ENCODE assay signal across 26 mouse cellular contexts in genomic region chr12:32101306-32101705, GRCm38 (mm10). TPM values are rescaled to one million over a fixed set of nuclear protein-coding genes. Genes with fewer than 3 reads are reported as not detected.
DNase-seq lines count a peak whose midpoint lies in the region; ATAC-seq and TF ChIP-seq lines count a peak whose summit lies in the region.
"Had no signal": no experiment of that assay in that cellular context is flagged by ENCODE, and none has a peak within 500 bp of the region (broad histone marks: within the 10 kb centered on the region; RNA-seq: fewer than 3 reads in every experiment).

No protein-coding gene starts in this region.

- no peak for TF ChIP-seq CTCF in spleen, adult 2 months (IDR thresholded peaks at IDR 0.05; ENCODE audit: extremely low read depth, insufficient read depth, insufficient read length, insufficient replicate concordance)
- no peak for TF ChIP-seq CTCF in liver, embryonic 14.5 days (IDR thresholded peaks at IDR 0.05; ENCODE audit: low read depth)

- H3K4me1 ChIP-seq in erythroblast, embryonic 14.5 days (ENCODE audit: control insufficient read depth): peaks cover 81% of the 10 kb centered on the region
- peaks cover 12% of the 10 kb centered on the region; the same call in 1 of the 2 replicates for H3K4me1 ChIP-seq in spleen, adult 2 months (ENCODE audit: control insufficient read depth, insufficient read depth, insufficient read length)
- H3K4me1 ChIP-seq in liver, embryonic 14.5 days (replicated peaks; ENCODE audit: control insufficient read depth in 2 of 2, insufficient read depth in 2 of 2, low read length in 1 of 2): peaks cover 51 to 55% of the 10 kb centered on the region in 2 experiments
- H3K4me1 ChIP-seq: forebrain, embryonic 15.5 days; hindbrain, embryonic 12.5 days; kidney, embryonic 15.5 days; midbrain, embryonic 15.5 days; neural tube, embryonic 13.5 days had no signal

- peak overlapping the region; percentile 23 for H3K9ac ChIP-seq in liver, embryonic 14.5 days (replicated peaks)
- H3K9ac ChIP-seq: embryonic facial prominence, embryonic 13.5 days; forebrain, embryonic 15.5 days; heart, embryonic 12.5 days; hindbrain, embryonic 12.5 days; kidney, embryonic 15.5 days; lung, embryonic 15.5 days; midbrain, embryonic 15.5 days; neural tube, embryonic 13.5 days had no signal

- DNase-seq in spleen, adult 2 months (ENCODE audit: low read depth in 1 of 2, low spot score in 2 of 2): peak; percentile 29 to 46
- no peak for DNase-seq in spleen, postnatal 14 days (ENCODE audit: low spot score in 2 of 2)
- no peak for DNase-seq in liver, embryonic 14.5 days (ENCODE audit: low read depth in 3 of 3, low spot score in 3 of 3)
- no peak for DNase-seq in cerebellum, adult 11-12 months
- DNase-seq in thymus, postnatal 25 days: no peak
- no peak for DNase-seq in thymus, postnatal 4 days
- DNase-seq: adrenal gland, postnatal 36 days; cerebellum, adult 18-20 months; cerebellum, postnatal 25 days; heart, postnatal 10 days; kidney, adult 11 months; kidney, postnatal 4 days; thymus, postnatal 14 days had no signal

- TF ChIP-seq EP300 in liver, embryonic 14.5 days (IDR thresholded peaks at IDR 0.05; ENCODE audit: low read depth): 0 out of 2 replicates have a peak, but pooled peaks have one; percentile 16

- 36% methylated on average over 4 of the region's 4 CpGs for WGBS in spleen, adult 2 months
- WGBS in liver, embryonic 14.5 days (ENCODE audit: insufficient replicate concordance): 84% methylated on average over 4 of the region's 4 CpGs

- peaks cover 96% of the 10 kb centered on the region for H3K36me3 ChIP-seq in erythroblast, embryonic 14.5 days (ENCODE audit: control insufficient read depth)
- H3K36me3 ChIP-seq in spleen, adult 2 months (ENCODE audit: control insufficient read depth, insufficient read depth, low read length): no peaks in the 10 kb centered on the region
- peaks cover 42% of the 10 kb centered on the region for H3K36me3 ChIP-seq in liver, embryonic 14.5 days (replicated peaks; ENCODE audit: control insufficient read depth, insufficient read depth, low read depth)
- H3K36me3 ChIP-seq: embryonic facial prominence, embryonic 13.5 days; forebrain, embryonic 15.5 days; heart, embryonic 12.5 days; hindbrain, embryonic 12.5 days; kidney, embryonic 15.5 days; lung, embryonic 15.5 days; midbrain, embryonic 15.5 days; neural tube, embryonic 13.5 days had no signal

- TF ChIP-seq POLR2A in spleen, adult 2 months (IDR thresholded peaks at IDR 0.05; ENCODE audit: low read depth, low read length): no peak

- peak overlapping the region; percentile 42 for H3K4me2 ChIP-seq in liver, embryonic 14.5 days (ENCODE audit: low read depth)
- H3K4me2 ChIP-seq: embryonic facial prominence, embryonic 13.5 days; forebrain, embryonic 15.5 days; heart, embryonic 12.5 days; hindbrain, embryonic 12.5 days; kidney, embryonic 15.5 days; lung, embryonic 15.5 days; midbrain, embryonic 15.5 days; neural tube, embryonic 13.5 days had no signal

- no peak for ATAC-seq in erythroblast, adult 5-6 weeks (replicated peaks; ENCODE audit: low FRiP score, poor library complexity, severe bottlenecking)
- ATAC-seq in liver, embryonic 14.5 days (ENCODE audit: insufficient read depth): no peak
- ATAC-seq: CD4-positive, CD25-positive, alpha-beta regulatory T cell, adult 4 months; forebrain, embryonic 15.5 days; midbrain, embryonic 15.5 days had no signal

- no peaks in the 10 kb centered on the region for H3K9me3 ChIP-seq in erythroblast, embryonic 14.5 days (ENCODE audit: control insufficient read depth, low read length)
- no peaks in the 10 kb centered on the region for H3K9me3 ChIP-seq in liver, embryonic 14.5 days (ENCODE audit: control insufficient read depth, low read length)
- H3K9me3 ChIP-seq: embryonic facial prominence, embryonic 13.5 days; forebrain, embryonic 15.5 days; heart, embryonic 12.5 days; hindbrain, embryonic 12.5 days; kidney, embryonic 15.5 days; lung, embryonic 15.5 days; midbrain, embryonic 15.5 days; neural tube, embryonic 13.5 days had no signal

- no peak overlapping the region for H3K27ac ChIP-seq in spleen, adult 2 months (ENCODE audit: insufficient read depth, low read length)
- peak overlapping the region; percentile 60 for H3K27ac ChIP-seq in liver, embryonic 14.5 days
- H3K27ac ChIP-seq: embryonic facial prominence, embryonic 13.5 days; forebrain, embryonic 15.5 days; hindbrain, embryonic 12.5 days; kidney, embryonic 15.5 days; lung, embryonic 15.5 days; macrophage; midbrain, embryonic 15.5 days; neural tube, embryonic 13.5 days had no signal

- H3K4me3 ChIP-seq in erythroblast, embryonic 14.5 days (replicated peaks): peak overlapping the region; percentile 31
- no peak overlapping the region for H3K4me3 ChIP-seq in spleen, adult 2 months (ENCODE audit: extremely low read depth, insufficient read depth, insufficient read length)
- H3K4me3 ChIP-seq in liver, embryonic 14.5 days (ENCODE audit: insufficient read depth in 1 of 2, low read depth in 2 of 2, low read length in 2 of 2): no peak overlapping the region
- H3K4me3 ChIP-seq: embryonic facial prominence, embryonic 13.5 days; forebrain, embryonic 15.5 days; heart, embryonic 12.5 days; hindbrain, embryonic 12.5 days; kidney, embryonic 15.5 days; lung, embryonic 15.5 days; midbrain, embryonic 15.5 days; myocyte; neural tube, embryonic 13.5 days had no signal

- no peaks in the 10 kb centered on the region for H3K27me3 ChIP-seq in erythroblast, embryonic 14.5 days (ENCODE audit: control insufficient read depth)
- H3K27me3 ChIP-seq in spleen, adult 2 months (ENCODE audit: control insufficient read depth, insufficient read depth, low read length): no peaks in the 10 kb centered on the region
- no peaks in the 10 kb centered on the region for H3K27me3 ChIP-seq in liver, embryonic 14.5 days (ENCODE audit: control insufficient read depth, insufficient read depth, low read length)
- H3K27me3 ChIP-seq: embryonic facial prominence, embryonic 13.5 days; forebrain, embryonic 15.5 days; heart, embryonic 12.5 days; hindbrain, embryonic 12.5 days; kidney, embryonic 15.5 days; lung, embryonic 15.5 days; midbrain, embryonic 15.5 days; neural tube, embryonic 13.5 days had no signal

RNA-seq across cellular contexts. Expression of gene Prkar2b, which starts 40.2 kb away (rescaled TPM):
- polyA plus RNA-seq in erythroblast, embryonic 14.5 days (2012): 6.7 and 10.7 TPM in 2 replicates
- 115 and 138 TPM in 2 replicates for total RNA-seq in erythroblast, adult 5-6 weeks (2015; ENCODE audit: low replicate concordance)
- 122 and 195 TPM in 2 replicates for total RNA-seq in erythroblast, adult 5-6 weeks (2017; ENCODE audit: low replicate concordance)
- 9.1 and 12.6 TPM in 2 replicates for polyA plus RNA-seq in spleen, adult 2 months (2012; rRNA removed)
- polyA plus RNA-seq in liver, embryonic 14.5 days (2012; rRNA removed): 26.3 and 41.3 TPM in 2 replicates
- 89.6 and 101 TPM in 2 replicates for polyA plus RNA-seq in liver, embryonic 14.5 days (2014; fragmentation: Nextera tagmentation; extraction: Ambion mirVana)

Comparison
In these comparisons a context has a peak if more than half of its experiments do, and no peak if none do; other contexts are left out.
1. DNase-seq: peak in spleen, adult 2 months (2 of 2); none in spleen, postnatal 14 days (0 of 2), liver, embryonic 14.5 days (0 of 3), cerebellum, adult 11-12 months (single experiment), thymus, postnatal 25 days (single experiment) and thymus, postnatal 4 days (single experiment).